Mouse (Mus musculus) heart, embryonic 16.5 days (tissue): ENCODE data around the gene Zfp59. TPM values are rescaled to one million over a fixed set of nuclear protein-coding genes. Genes with fewer than 3 reads are reported as not detected.
"Not testable (repeated sequence)": the region's sequence is repeated elsewhere in the genome, so short reads cannot be mapped to it uniquely, and the experiment has no call there.

Source experiments
- ATAC-seq: fragments of 200-750 bp; cut with Nextera tagmentation; replicated peaks from 2 replicates; pipeline ENCODE4 v1.8.0; 2017; ENCODE audit warnings: moderate number of reproducible peaks; ENCODE audit not compliant: insufficient read depth, low FRiP score; ENCODE audit errors: extremely low read depth
- H3K27ac ChIP-seq: fragments of 300-500 bp; sonication (generic); 2 replicates; pipeline ENCODE4 v1.5.1; 2014; ENCODE audit warnings: mild to moderate bottlenecking, low read length, control low read depth, moderate library complexity
- H3K27me3 ChIP-seq: fragments of 300-500 bp; sonication (generic); 2 replicates; pipeline ENCODE4 v1.6.1; 2014; ENCODE audit warnings: low read length, mixed read lengths; ENCODE audit not compliant: control insufficient read depth, insufficient read depth
- H3K36me3 ChIP-seq: fragments of 300-500 bp; sonication (generic); 2 replicates; pipeline ENCODE4 v1.6.1; 2014; ENCODE audit not compliant: control insufficient read depth, insufficient read depth
- H3K4me1 ChIP-seq: fragments of 300-500 bp; sonication (generic); 2 replicates; pipeline ENCODE4 v1.6.1; 2014; ENCODE audit warnings: low read length, mixed read lengths; ENCODE audit not compliant: control insufficient read depth, insufficient read depth
- H3K4me2 ChIP-seq: fragments of 300-500 bp; sonication (generic); 2 replicates; pipeline ENCODE4 v1.6.1; 2014; ENCODE audit warnings: low read depth, mild to moderate bottlenecking, control low read depth, low read length
- H3K4me3 ChIP-seq: fragments of 300-500 bp; sonication (generic); 2 replicates; pipeline ENCODE4 v1.5.1; 2014; ENCODE audit warnings: mild to moderate bottlenecking, control low read depth, low read length
- H3K9ac ChIP-seq: fragments of 300-500 bp; sonication (generic); 2 replicates; pipeline ENCODE4 v1.6.1; 2014; ENCODE audit warnings: low read length, control low read depth
- H3K9me3 ChIP-seq: fragments of 300-500 bp; sonication (generic); replicated peaks from 2 replicates; pipeline ENCODE4 v1.6.1; 2016; ENCODE audit warnings: low read length; ENCODE audit not compliant: control insufficient read depth
- WGBS: fragments of 180-500 bp; shearing (Covaris S2); extraction: QIAGEN DNeasy Blood & Tissue Kit; methylation state at CpG from one replicate; pipeline ENCODE4 v1.1.7; 2014; 5-methylcytosine and 5-hydroxymethylcytosine counted together
- polyA plus RNA-seq: library from polyadenylated mRNA; unstranded; fragments of >200 nt; fragmentation: Nextera tagmentation; extraction: Ambion mirVana; gene quantifications from 2 replicates; pipeline ENCODE4 v1.2.1, GENCODE M21; 2015

Zfp59 gene
- polyA plus RNA-seq, 1 experiment from 2014 or later: 5.4 TPM

DNA sequence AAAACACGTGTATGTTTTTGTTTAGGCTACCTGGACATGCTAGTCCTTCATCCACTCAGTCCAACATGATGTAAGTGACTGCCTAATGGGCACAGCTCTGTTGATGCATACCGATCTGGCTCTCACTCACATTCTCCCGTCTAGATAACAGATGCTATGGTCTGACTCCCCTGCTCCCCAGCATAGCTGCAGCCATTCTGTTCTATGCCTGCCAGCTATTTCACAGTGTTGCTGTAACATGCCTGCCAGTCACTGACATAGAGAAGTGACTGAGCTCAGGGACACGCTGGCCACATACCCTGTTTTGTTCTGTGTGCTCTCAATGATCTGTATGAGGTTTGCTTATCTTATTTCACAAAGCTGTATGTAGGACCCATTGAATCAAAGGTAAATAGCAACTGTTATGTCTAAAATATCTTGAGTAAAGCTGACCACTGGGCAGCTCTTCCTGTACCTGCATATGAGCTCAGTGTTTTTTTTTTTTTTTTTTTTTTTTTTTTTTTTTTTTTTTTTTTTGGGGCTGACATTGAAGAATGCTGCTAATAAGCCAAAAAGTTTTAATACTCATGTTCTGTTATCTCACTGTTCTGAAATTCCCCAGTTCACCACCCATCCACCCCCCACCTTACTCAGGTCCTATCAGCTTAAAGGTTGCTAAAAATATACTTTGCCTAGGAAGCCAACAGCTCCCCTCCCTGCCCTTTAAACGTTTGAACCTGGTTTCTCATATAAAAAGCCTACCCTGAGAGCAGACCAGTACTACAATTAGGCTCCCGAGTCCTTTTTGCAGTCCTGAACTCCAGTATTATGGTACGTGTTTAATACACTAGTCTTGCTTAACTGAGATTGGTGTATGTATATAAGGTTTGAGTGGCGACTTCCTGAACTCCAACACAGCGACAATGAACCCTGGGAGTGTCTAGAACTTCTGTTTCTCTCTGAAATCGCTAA, 21.2 kb downstream of the Zfp59 start:
- H3K4me1 ChIP-seq: peaks cover 7% of the 10 kb centered on the region
- no peaks in the 10 kb centered on the region for H3K27me3 ChIP-seq
- 10% methylated on average over 10 of the region's 10 CpGs for WGBS
- peak overlapping the region; percentile 94 for H3K27ac ChIP-seq
- peak overlapping the region; percentile 75 for H3K4me2 ChIP-seq
- 0 out of 2 replicates have a peak, but pooled peaks cover 2% of the 10 kb centered on the region for H3K9me3 ChIP-seq
- peak overlapping the region; percentile 73 for H3K9ac ChIP-seq
- peak overlapping the region; percentile 74 for H3K4me3 ChIP-seq
- ATAC-seq: peak; percentile 66
- H3K36me3 ChIP-seq: peaks cover 8% of the 10 kb centered on the region

DNA sequence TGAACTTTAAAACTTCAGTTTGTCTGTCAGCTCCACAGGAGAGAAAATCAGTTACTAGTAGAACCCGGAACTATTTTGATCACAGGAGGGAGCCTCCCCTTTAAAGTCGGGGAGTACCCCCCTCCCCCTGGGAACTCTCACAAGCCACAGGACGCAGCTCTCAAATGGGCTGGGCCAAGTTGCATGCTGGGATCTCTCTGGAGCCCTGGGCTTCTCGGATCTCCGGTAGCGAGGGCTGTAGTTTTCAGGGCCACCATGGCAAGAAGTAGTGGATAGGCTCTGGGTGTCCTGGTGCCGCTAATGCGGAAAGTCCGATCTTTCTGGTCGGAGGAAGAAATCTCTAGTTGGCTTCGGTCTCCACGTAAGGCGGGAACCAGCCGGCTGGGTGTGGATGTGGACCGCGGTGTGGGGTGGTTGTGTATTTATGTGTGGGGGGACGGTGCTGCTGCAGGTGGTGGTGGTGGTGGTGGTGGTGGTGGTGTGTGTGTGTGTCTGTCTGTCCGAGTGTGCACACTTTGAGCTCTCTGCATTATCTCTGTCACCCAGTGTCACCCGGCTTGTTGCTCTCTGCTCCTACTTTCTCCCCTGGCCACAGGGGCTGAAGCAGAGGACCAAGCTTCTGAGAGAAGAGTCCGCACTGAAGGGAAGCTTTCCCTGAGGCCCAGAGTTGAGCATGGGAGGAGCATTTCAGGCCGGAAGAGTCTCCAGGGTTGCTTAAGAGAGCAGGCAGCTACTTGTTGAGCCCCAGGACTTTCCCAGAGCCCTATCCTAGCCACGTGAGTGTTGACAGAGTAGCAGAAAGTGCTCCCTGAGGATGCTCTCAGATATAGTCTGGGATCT, 22.2 kb downstream of the Zfp59 start:
- H3K27me3 ChIP-seq: no peaks in the 10 kb centered on the region
- ATAC-seq: peak; percentile 92

DNA sequence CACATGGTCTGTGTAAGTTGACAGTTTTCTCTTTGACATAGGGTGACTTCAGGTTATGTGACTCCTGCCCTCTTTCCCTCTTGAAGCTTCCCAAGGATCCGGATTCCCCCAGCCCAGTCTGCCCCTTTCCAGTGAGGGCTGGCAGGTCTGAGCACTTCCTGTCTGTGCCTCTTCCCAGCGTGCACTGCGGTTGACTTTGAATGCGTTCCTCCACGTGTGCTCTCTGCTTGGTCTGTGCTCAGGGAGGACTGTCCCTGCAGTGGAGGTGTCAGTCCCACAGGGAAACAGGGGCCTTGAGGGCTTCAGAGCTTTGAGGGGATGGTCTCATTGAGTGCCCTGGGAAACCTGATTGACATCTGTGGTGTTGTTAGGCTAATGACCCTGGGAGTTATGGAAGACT, 24.2 kb downstream of the Zfp59 start:
- not testable (repeated sequence) for H3K27me3 ChIP-seq, H3K4me3 ChIP-seq, ATAC-seq, H3K9ac ChIP-seq, H3K4me1 ChIP-seq, H3K27ac ChIP-seq, H3K9me3 ChIP-seq, H3K4me2 ChIP-seq
- peaks cover 19% of the 10 kb centered on the region for H3K36me3 ChIP-seq
- 63% methylated on average over 5 of the region's 5 CpGs for WGBS

More for the DNA sequence above, 22.2 kb downstream of the Zfp59 start:
- Histone ChIP-seq H3K4me2 (peak overlapping the region; percentile 75), H3K36me3 (peaks cover 11% of the 10 kb centered on the region), H3K27ac (peak overlapping the region; percentile 94), H3K9ac (peak overlapping the region; percentile 73), H3K4me3 (peak overlapping the region; percentile 74), H3K9me3 (0 out of 2 replicates have a peak, but pooled peaks cover 2% of the 10 kb centered on the region), H3K4me1 (peaks cover 7% of the 10 kb centered on the region)
- under 1% methylated on average over 22 of the region's 22 CpGs for WGBS

DNA sequence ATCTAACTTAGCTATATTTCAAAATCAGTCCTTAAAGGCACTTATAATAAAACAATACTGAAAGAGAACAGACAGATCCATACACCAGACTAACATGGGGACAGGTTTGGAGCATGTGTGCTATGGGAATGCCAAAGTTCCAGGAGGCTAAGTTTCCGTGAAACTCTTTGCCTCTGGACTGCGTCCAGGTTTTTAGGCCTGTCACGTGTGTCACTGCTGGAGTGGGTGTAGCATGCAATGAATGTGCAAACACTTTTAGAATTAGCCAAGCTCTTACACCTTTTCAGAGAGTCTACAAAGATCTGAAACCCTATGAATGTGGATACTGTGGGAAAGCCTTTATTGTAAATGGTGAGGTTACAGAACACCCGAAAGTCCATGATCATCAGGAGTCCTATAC, 43.3 kb downstream of the Zfp59 start:
- no peak overlapping the region for H3K9ac ChIP-seq
- no peak overlapping the region for H3K4me2 ChIP-seq
- 77% methylated on average over 4 of the region's 4 CpGs for WGBS
- H3K36me3 ChIP-seq: peaks cover 41% of the 10 kb centered on the region
- peaks cover 2% of the 10 kb centered on the region; the same call in 1 of the 2 replicates for H3K9me3 ChIP-seq
- peak overlapping the region; percentile 41; the same call in 1 of the 2 replicates for H3K27ac ChIP-seq
- no peak overlapping the region for H3K4me3 ChIP-seq
- no peaks in the 10 kb centered on the region for H3K27me3 ChIP-seq
- H3K4me1 ChIP-seq: no peaks in the 10 kb centered on the region
- peak; percentile 28 for ATAC-seq

DNA sequence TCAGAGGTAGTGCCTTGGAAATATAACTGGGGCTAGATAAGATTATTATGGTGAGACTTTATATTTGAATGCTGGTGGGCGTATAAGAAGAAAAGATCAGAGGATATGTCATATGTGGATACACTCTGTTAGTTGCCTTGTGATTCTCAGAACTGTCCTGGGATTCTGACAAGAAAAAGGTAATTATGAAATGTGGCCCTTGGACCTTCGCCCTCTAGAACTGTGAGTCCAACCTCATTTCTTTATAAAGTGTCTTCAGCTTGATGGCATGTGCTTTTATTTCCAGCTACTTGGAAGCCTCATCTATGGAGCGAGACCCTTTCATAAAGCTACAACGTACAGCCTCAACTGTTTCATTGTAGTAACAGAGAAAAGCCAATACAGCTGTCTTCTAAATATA, 62.2 kb downstream of the Zfp59 start:
- WGBS: 92% methylated on average over 4 of the region's 4 CpGs
- Histone ChIP-seq H3K4me3 (no peak overlapping the region), H3K9ac (no peak overlapping the region), H3K9me3 (peaks cover 11% of the 10 kb centered on the region), H3K36me3 (peaks cover 4% of the 10 kb centered on the region), H3K27me3 (no peaks in the 10 kb centered on the region), H3K27ac (no peak overlapping the region), H3K4me2 (no peak overlapping the region), H3K4me1 (no peaks in the 10 kb centered on the region)
- no peak for ATAC-seq

DNA sequence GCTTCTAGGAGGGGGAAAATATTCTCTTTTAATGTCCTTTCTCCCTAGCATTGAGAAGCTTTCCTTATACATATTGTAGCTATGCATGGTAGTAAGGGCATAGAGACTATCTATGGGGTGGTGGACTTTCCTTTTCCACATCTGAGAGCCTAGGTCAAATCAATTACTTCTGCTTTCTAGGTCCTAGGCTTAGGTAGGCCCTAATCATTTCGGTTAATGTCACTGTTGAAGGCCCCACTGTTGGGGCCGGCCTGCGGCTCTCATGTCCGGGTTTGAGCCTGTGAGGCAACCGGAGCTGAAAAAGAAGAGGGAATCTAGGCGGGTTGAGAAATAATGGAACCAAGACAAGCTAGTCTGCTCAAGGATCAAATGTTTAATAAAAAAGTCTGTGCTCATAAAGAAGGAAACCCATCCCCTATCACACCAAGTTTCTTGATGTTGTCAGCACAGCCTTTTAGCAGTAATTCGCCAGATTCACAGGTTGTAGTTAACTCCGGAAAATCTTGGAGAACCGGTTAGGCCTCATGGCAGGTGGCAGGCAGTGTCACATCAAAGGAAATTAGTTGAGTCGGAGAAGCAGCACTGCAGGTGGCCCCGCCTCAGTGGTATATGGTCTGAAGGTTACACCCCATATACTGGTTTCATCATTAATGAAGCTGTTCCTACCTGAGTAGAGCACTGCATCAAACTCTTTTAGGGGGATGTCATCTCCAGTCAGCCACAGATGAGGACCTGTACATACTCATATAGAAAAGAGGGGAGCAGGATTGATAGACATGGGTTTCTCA, 66.8 kb downstream of the Zfp59 start:
- Histone ChIP-seq H3K27me3 (no peaks in the 10 kb centered on the region), H3K27ac (no peak overlapping the region), H3K9ac (no peak overlapping the region), H3K9me3 (peaks cover 8% of the 10 kb centered on the region), H3K4me2 (no peak overlapping the region), H3K4me1 (no peaks in the 10 kb centered on the region), H3K36me3 (peaks cover 12% of the 10 kb centered on the region), H3K4me3 (no peak overlapping the region)
- ATAC-seq: no peak
- 74% methylated on average over 11 of the region's 11 CpGs for WGBS

Other genes starting within 250 kb of the Zfp59 start
- gene Akt2, start 247.1 kb upstream of the Zfp59 start, polyA plus RNA-seq: 82.3 and 84.0 TPM in 2 replicates
- gene Ttc9b, start 184.7 kb upstream of the Zfp59 start, polyA plus RNA-seq: 0.07 TPM in 1 of 2 replicates, not detected in the other
- gene Map3k10, start 164.0 kb upstream of the Zfp59 start, polyA plus RNA-seq: 3.5 and 4.2 TPM in 2 replicates
- 2.4 and 3.0 TPM in 2 replicates for gene Zfp607b, start 149.3 kb upstream of the Zfp59 start, polyA plus RNA-seq
- 17.7 and 19.8 TPM in 2 replicates for gene Zfp60, start 107.2 kb upstream of the Zfp59 start, polyA plus RNA-seq
- 1.2 and 1.4 TPM in 2 replicates for gene Zfp626, start 31.4 kb upstream of the Zfp59 start, polyA plus RNA-seq
- gene Zfp607a, start 18.9 kb downstream of the Zfp59 start, polyA plus RNA-seq: 4.2 and 4.3 TPM in 2 replicates
- gene Zfp974, start 90.9 kb downstream of the Zfp59 start, polyA plus RNA-seq: 7.5 and 7.6 TPM in 2 replicates
- gene Zfp780b, start 140.6 kb downstream of the Zfp59 start, polyA plus RNA-seq: 12.9 and 14.3 TPM in 2 replicates
- gene Zfp850, start 175.5 kb downstream of the Zfp59 start, polyA plus RNA-seq: 2.4 and 2.5 TPM in 2 replicates
- gene Psmc4, start 211.5 kb downstream of the Zfp59 start, polyA plus RNA-seq: 228 and 238 TPM in 2 replicates
- gene Fcgbp, start 232.6 kb downstream of the Zfp59 start, polyA plus RNA-seq: 0.65 and 3.8 TPM in 2 replicates